Mouse (Mus musculus): ENCODE measurements around the gene C2cd2.
A peak's percentile ranks its signal among the peaks of the same experiment; 100 is the strongest.
"Not testable (repeated sequence)": the region's sequence is repeated elsewhere in the genome, so short reads cannot be mapped to it uniquely, and the experiment has no call there.

C2cd2 gene

GRCm38 (mm10) chr16:97962151-97962948, at the start of gene C2cd2, which contains the start of gene Zbtb21:
Gene C2cd2 (minus strand): TSS chr16:97962598.
Gene Zbtb21 (minus strand): TSS chr16:97962622.
- peak; percentile 92 to 94 for DNase-seq

DNA sequence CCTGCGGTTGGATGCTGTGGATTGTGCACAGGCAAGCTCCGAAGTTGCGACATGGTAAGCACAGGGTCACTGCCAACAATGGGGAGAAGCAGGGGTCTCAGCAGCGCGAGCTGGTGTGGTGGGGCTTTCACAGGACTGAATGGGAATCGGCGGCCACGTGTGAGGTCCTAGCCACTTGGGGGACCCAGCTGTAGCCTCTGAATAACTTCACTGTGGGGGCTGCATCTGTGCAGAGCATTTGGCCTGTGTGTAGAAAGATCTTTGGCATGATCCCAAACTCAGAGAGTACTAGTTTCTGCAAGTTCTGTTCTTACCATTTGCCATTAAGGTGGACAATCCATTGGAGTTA, 35.0 kb upstream of the C2cd2 start:
- not testable (repeated sequence) for DNase-seq

DNA sequence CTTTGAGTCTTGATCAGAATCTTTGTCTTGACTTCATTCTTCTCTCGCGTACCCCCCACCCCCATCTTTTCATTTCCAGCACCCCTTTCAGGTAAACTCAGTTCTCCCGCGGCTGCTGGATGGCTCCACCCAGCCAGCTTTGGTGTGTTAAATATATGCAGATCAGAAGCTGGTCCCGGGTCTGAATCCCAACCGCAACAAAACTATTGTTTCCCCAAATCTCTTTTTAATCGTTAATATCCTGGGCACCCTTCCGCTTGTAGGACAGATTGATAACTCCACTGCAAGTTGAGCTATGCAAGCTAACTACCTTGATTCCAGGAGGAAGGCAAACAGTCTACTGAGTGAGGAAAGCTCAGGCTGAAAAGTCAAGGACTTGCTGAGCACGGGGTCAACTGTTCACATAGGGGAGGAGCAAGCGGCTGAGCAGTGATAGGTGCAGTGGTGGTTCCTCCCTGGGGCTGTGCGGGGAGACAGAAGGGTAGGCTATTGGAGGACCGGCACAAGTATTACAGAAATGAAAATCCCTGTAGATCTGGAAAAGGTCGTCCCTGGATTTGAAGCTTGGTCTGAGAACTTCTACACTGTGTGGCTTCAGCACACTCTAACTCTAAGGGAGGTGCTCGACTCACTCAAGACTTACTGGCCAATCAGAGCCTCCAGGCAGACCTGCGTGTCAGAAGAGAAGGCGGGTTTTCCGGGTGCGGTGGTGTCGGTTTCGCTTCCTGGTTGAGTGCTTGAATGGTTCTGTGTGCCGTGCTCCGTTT, 34.4 kb upstream of the C2cd2 start, which contains the start of gene B230307C23Rik:
B230307C23Rik (plus strand) TSS at position 700 of the 767 bp plus-strand sequence.
- DNase-seq, result peak; percentile 82 to 85

DNA sequence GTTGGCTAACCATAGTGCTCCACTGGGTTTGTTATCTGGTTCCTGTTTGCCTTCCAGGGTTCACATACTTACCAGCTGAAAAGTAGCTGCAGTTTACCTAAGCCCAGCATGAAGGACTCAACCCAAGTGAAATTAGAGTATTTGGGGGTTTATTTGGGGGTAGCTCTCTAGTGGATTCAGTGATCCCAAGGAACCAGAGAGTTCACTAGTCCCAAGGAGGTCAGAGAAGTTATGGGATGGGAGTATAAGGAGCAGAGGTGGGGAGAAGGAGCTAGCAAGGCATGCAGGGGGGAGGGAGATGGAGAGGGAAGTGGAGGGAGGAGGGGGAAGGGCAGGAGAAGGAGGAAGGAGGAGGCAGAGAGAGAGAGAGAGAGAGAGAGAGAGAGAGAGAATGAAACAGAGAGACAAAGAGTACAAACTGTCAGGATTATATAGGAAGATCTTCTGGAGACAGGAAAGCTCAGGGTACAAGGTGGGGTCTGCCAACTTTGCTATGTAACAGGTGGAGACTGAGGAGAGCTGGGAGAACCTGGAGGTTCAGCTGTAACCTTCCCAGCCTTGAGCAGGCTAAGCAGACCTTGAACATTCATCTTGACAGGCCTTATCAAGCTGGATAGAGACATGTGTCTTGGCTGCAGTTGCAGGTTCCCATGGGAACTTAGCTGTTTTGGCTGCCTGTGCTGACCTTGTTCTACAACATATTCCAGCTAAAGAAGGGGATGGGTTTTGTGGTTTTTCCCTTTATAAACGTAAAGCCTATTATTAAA, 33.6 kb upstream of the C2cd2 start:
- no peak for DNase-seq

GRCm38 (mm10) chr16:97992477-97992876, 30.1 kb upstream of the C2cd2 start:
- not testable (repeated sequence) for DNase-seq

- DNase-seq, result no peak
These were observed 29.1 kb upstream of the C2cd2 start for GRCm38 (mm10) chr16:97991517-97991916.

DNA sequence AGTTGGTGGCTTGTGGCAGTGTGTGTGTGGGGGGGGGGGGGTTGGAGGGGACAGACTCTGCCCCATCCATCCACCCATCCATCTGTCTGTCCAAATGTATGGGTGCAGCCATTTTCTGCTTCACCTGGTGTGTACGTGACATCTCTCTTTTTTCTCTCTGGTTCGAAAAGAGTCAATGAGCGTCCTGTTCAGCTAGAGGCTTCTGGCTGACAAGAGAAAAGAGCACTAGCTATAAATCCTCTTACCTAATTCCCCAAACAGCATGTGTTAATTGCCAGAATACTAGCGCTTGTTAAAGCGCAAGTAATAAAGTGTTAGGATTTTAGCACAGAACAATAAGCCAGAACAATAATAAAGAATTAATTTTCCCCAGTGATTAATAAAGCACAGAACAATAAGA, 22.2 kb upstream of the C2cd2 start:
- DNase-seq, result no peak

GRCm38 (mm10) chr16:97981362-97981761, 19.0 kb upstream of the C2cd2 start:
- DNase-seq, result no peak

- DNase-seq, result no peak
These were observed 15.3 kb upstream of the C2cd2 start for GRCm38 (mm10) chr16:97977722-97978121.

GRCm38 (mm10) chr16:97977277-97977676, 14.9 kb upstream of the C2cd2 start:
- no peak for DNase-seq

GRCm38 (mm10) chr16:97963956-97964540, 1.6 kb upstream of the C2cd2 start:
- DNase-seq, result no peak

- no peak for DNase-seq
These were observed 832 bp downstream of the C2cd2 start for GRCm38 (mm10) chr16:97961381-97962150.

GRCm38 (mm10) chr16:97960348-97960747, 2.0 kb downstream of the C2cd2 start:
- DNase-seq, result no peak

DNA sequence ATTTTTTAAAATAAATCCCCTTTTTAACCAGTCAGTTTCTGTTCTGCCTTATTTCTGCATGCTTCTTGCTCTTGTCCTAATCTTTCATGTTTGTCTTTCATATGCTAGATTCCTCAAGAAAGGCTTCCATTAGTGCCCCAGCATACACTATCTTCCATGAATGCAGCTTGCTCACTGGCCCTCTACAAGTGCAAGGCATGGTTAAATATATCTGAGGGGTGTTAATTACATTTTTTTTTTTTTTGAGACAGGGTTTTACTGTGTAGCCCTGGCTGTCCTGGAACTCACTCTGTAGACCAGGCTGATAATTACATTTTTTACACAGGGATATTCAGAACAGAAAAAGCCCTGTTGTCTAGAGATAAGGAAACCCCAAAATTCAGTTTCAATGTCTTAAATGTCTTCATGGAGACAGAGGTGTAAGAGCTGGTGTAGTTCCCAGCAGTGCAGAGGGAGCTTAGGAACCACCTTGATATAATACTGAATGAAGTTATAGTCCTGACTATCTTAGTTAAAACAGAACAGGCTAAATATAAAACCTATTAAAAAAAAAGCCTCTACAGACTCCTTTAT, 3.9 kb downstream of the C2cd2 start:
- DNase-seq, result no peak

DNA sequence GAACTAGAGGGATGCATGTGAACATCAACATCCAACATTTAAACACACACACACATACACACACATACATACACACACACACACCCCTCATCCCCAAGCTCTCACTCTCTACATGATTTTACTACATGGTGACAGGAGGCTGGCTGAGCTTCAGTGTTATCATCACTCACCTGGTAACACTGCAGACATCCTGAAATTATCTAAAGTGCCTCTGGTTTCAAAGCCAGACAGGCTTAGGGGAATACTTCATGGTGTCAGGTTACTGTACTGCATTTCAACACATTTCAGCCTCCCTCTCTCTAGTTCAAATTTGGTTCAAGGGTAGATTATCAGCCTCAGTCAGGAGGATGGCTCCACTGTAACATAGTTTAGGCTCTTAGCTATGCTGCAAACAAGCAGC, 4.8 kb downstream of the C2cd2 start:
- DNase-seq, result no peak

GRCm38 (mm10) chr16:97956011-97956410, 6.4 kb downstream of the C2cd2 start:
- no peak for DNase-seq

DNA sequence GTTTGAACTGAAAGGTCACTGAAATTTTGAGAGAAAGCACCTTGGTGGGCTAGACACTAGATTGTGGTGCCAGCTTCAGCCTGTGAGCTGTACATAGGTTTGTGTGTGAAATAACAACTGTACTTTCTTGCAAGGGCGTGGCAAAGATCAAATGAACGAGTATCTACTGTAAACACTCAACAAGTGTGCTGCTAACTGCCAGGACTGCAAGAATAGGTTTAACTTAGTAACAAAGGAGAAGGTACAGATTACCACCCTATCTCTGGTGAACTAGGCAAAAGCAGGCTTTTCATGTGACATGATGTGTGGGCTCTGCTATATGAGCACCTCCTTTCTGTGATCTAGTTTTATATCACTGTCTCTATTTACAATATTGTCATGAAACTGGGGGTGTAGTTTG, 9.1 kb downstream of the C2cd2 start:
- no peak for DNase-seq

GRCm38 (mm10) chr16:97952801-97953200, 9.6 kb downstream of the C2cd2 start:
- no peak for DNase-seq

DNA sequence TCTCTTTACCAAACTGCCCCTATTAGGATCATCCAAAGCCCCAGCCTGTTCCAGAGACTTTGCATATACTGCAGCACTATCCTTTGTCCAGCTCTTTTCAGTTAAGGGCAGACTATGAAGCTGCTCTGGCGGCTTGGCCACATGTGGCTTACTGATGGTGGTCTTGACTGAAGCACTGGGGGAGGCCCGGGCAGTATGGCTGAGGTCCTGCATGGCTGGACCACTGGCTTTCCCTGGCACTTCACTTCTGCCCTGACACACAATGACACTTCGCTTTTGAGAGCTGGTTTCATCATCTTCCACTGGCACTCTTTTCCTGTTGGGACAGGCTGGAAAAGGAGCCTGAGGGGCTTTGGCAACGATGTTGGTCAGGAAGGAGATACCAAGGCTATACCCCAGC, 10.0 kb downstream of the C2cd2 start:
- no peak for DNase-seq

DNA sequence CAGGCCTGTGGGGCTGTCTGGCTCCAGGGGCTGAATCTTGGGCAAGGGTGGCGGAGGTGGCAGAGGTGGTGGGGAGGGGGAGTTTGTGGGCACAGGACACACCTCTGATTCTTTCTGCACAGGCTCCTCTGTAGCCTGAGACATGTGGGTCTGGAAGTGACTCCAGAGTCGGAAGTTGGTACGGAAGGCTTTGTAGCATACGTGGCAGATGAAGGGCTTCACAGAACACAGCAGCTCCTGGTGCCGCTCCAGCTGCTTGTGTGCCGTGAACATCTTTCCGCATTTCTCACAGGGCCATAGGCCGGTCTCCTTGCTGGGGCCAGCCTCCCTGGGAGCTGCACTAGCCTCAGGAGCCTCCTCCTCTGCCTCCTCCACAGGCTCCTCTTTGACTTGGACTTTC, 12.3 kb downstream of the C2cd2 start:
- no peak for DNase-seq

GRCm38 (mm10) chr16:97948836-97949235, 13.6 kb downstream of the C2cd2 start:
- no peak for DNase-seq

- not testable (repeated sequence) for DNase-seq
These were observed 15.4 kb downstream of the C2cd2 start for GRCm38 (mm10) chr16:97946993-97947392.
